6 mouse cellular contexts compared by ENCODE assay signal in genomic region chr4:88390596-88390995, GRCm38 (mm10). TPM values are rescaled to one million over a fixed set of nuclear protein-coding genes. Genes with fewer than 3 reads are reported as not detected.
DNase-seq lines count a peak whose midpoint lies in the region; ATAC-seq and TF ChIP-seq lines count a peak whose summit lies in the region.
"Not testable (repeated sequence)": the region's sequence is repeated elsewhere in the genome, so short reads cannot be mapped to it uniquely, and the experiment has no call there.

No protein-coding gene starts in this region.

- H3K4me1 ChIP-seq in CH12.LX (ENCODE audit: control insufficient read depth in 1 of 2, insufficient read depth in 2 of 2), result peaks cover 0 to 22% of the 10 kb centered on the region in 2 experiments; a peak in 2 of 4 replicates
- H3K4me1 ChIP-seq in bone marrow macrophage, adult 2 months (ENCODE audit: control insufficient read depth, insufficient read depth, low read length), result not testable (repeated sequence)

- DNase-seq in CH12.LX (ENCODE audit: extremely low read depth), result peak; percentile 45
- DNase-seq in splenic B cell, adult 2 months (ENCODE audit: low read depth, low spot score), result peak; percentile 11

- peaks cover 0 to 25% of the 10 kb centered on the region in 2 experiments for H3K36me3 ChIP-seq in CH12.LX (replicated peaks in 1 of 2; ENCODE audit: control insufficient read depth in 1 of 2, insufficient read depth in 1 of 2, low read length in 1 of 2)
- H3K36me3 ChIP-seq in splenic B cell, adult 2 months (ENCODE audit: control insufficient read depth, insufficient read depth, low read length, poor library complexity, severe bottlenecking), result not testable (repeated sequence)

- not testable (repeated sequence) for H3K4me2 ChIP-seq in CH12.LX (ENCODE audit: insufficient read depth, low read depth, poor library complexity, severe bottlenecking)

- not testable (repeated sequence) for TF ChIP-seq CTCF in CH12.LX (conservative IDR thresholded peaks at IDR 0.05 in 1 of 2, IDR thresholded peaks at IDR 0.05 in 1 of 2; ENCODE audit: low read depth in 2 of 2, low read length in 2 of 2); bone marrow macrophage, adult 2 months (IDR thresholded peaks at IDR 0.05; ENCODE audit: low read depth, low read length)

- H3K9me3 ChIP-seq in CH12.LX (replicated peaks; ENCODE audit: low read length), result not testable (repeated sequence)

- TF ChIP-seq POLR2A in CH12.LX (IDR thresholded peaks at IDR 0.05; ENCODE audit: low read depth, low read length); bone marrow macrophage, adult 2 months (IDR thresholded peaks at IDR 0.05; ENCODE audit: borderline replicate concordance, low read depth, low read length): not testable (repeated sequence)

- H3K27ac ChIP-seq in CH12.LX (ENCODE audit: insufficient read depth, low read depth), result not testable (repeated sequence)
- peak overlapping the region; percentile 47 for H3K27ac ChIP-seq in bone marrow macrophage, adult 2 months (ENCODE audit: insufficient read depth, low read depth, low read length)

- not testable (repeated sequence) for H3K9ac ChIP-seq in CH12.LX (ENCODE audit: insufficient read depth, low read depth)

- H3K79me2 ChIP-seq in CH12.LX (replicated peaks; ENCODE audit: control insufficient read depth, extremely low read depth, insufficient read depth, poor library complexity, severe bottlenecking), result not testable (repeated sequence)

- ATAC-seq in granulocyte monocyte progenitor cell, adult 5-6 weeks (replicated peaks; ENCODE audit: poor library complexity, severe bottlenecking), result peak; percentile 76
- ATAC-seq in megakaryocyte, adult 5-6 weeks (ENCODE audit: poor library complexity, severe bottlenecking), result peak; percentile 58
- peak; percentile 69 for ATAC-seq in monocyte, adult 5-6 weeks (replicated peaks; ENCODE audit: insufficient number of reproducible peaks, low FRiP score, low TSS enrichment, poor library complexity, severe bottlenecking)

- H3K27me3 ChIP-seq in CH12.LX (replicated peaks); splenic B cell, adult 2 months (ENCODE audit: control insufficient read depth, insufficient read depth, low read length, poor library complexity, severe bottlenecking): not testable (repeated sequence)

- H3K4me3 ChIP-seq in CH12.LX (replicated peaks in 1 of 3; ENCODE audit: low read depth in 2 of 3, low read length in 2 of 3, poor library complexity in 1 of 3); bone marrow macrophage, adult 2 months (ENCODE audit: insufficient read depth, low read length): not testable (repeated sequence)

- dilution Hi-C loops in CH12.LX (cut with MboI; ENCODE audit: extremely low pct_ligation_motif_present, extremely low pct_unique_long_range_greater_than_20kb, low sequenced_read_pairs), result not testable (repeated sequence)

- TF ChIP-seq EP300 in CH12.LX (IDR thresholded peaks at IDR 0.05; ENCODE audit: low read length), result not testable (repeated sequence)

- in situ Hi-C loops in CH12.LX (cut with MboI; ENCODE audit: low pct_ligation_motif_present, low pct_unique_long_range_greater_than_20kb, low sequenced_read_pairs), result not testable (repeated sequence)

- not testable (repeated sequence) for TF ChIP-seq RAD21 in CH12.LX (IDR thresholded peaks at IDR 0.05; ENCODE audit: low read depth, low read length)

TF ChIP-seq in CH12.LX, 34 proteins besides CTCF, POLR2A, EP300 and RAD21:
- TF ChIP-seq MEF2A (IDR thresholded peaks at IDR 0.05; ENCODE audit: borderline replicate concordance, low read depth, low read length), result peak; percentile 19; the same call in 1 of the 2 replicates

RNA-seq across cellular contexts. Expression of gene Hacd4, which starts 48.1 kb away (rescaled TPM):
- total RNA-seq in CH12.LX (2012; rRNA removed), result 0.17 and 0.21 TPM in 2 replicates
- not detected in 2 replicates for total RNA-seq in CH12.LX (2014; rRNA removed)
- 0.16 TPM in 1 of 2 replicates, not detected in the other for polyA plus RNA-seq in CH12.LX (2012; ENCODE audit: insufficient read length, low read depth)
- 121 and 136 TPM in 2 replicates for polyA plus RNA-seq in bone marrow macrophage, adult 2 months (2012; ENCODE audit: insufficient read depth, insufficient read length, missing spikeins)
- 1.8 and 4.9 TPM in 2 replicates for total RNA-seq in granulocyte monocyte progenitor cell, adult 5-6 weeks (2014; fragmentation: Nextera tagmentation)
- 2.7 and 2.8 TPM in 2 replicates for total RNA-seq in granulocyte monocyte progenitor cell, adult 5-6 weeks (2017)
- total RNA-seq in megakaryocyte, adult 5-6 weeks (2015), result 112 and 118 TPM in 2 replicates
- total RNA-seq in megakaryocyte, adult 5-6 weeks (2017), result 70.7 and 72.7 TPM in 2 replicates
- 23.0 to 31.7 TPM (median 30.7 TPM) in 3 replicates for total RNA-seq in monocyte, adult 5-6 weeks (2017)
